Mouse (Mus musculus) forebrain, embryonic 14.5 days (tissue): Measurements from ENCODE around the gene Lmntd1. TPM values are rescaled to one million over a fixed set of nuclear protein-coding genes. Genes with fewer than 3 reads are reported as not detected.

Experiments
- ATAC-seq: fragments of 200-750 bp; cut with Nextera tagmentation; 2 replicates; pipeline ENCODE4 v1.8.0; 2017; ENCODE audit warnings: mild to moderate bottlenecking, moderate library complexity
- DNase-seq: peaks from one replicate; pipeline ENCODE4 v3.0.0-alpha.2; 2015; ENCODE audit warnings: low spot score
- H3K27ac ChIP-seq: fragments of 300-500 bp; sonication (generic); 2 replicates; pipeline ENCODE4 v1.5.1; 2014; ENCODE audit warnings: low read depth, mild to moderate bottlenecking, control low read depth, low read length, moderate library complexity
- H3K27me3 ChIP-seq: fragments of 300-500 bp; sonication (generic); replicated peaks from 2 replicates; pipeline ENCODE4 v1.6.1; 2014; ENCODE audit warnings: low read length, control low read depth, mixed read lengths; ENCODE audit not compliant: control insufficient read depth, insufficient read depth
- H3K36me3 ChIP-seq: fragments of 300-500 bp; sonication (generic); 2 replicates; pipeline ENCODE4 v1.6.1; 2014; ENCODE audit warnings: low read length, control low read depth; ENCODE audit not compliant: control insufficient read depth, insufficient read depth
- H3K4me1 ChIP-seq: fragments of 300-500 bp; sonication (generic); 2 replicates; pipeline ENCODE4 v1.6.1; 2014; ENCODE audit warnings: antibody characterized with exemption, low read length, control low read depth; ENCODE audit not compliant: control insufficient read depth, insufficient read depth
- H3K4me2 ChIP-seq: fragments of 300-500 bp; sonication (generic); 2 replicates; pipeline ENCODE4 v1.6.1; 2014; ENCODE audit warnings: mild to moderate bottlenecking, control low read depth, low read length
- H3K4me3 ChIP-seq: fragments of 300-500 bp; sonication (generic); 2 replicates; pipeline ENCODE4 v1.5.1; 2014; ENCODE audit warnings: low read depth, low read length, control low read depth
- H3K9ac ChIP-seq: fragments of 300-500 bp; sonication (generic); 2 replicates; pipeline ENCODE4 v1.6.1; 2014; ENCODE audit warnings: mild to moderate bottlenecking, low read length, control low read depth, moderate library complexity
- H3K9me3 ChIP-seq: fragments of 300-500 bp; sonication (generic); replicated peaks from 2 replicates; pipeline ENCODE4 v1.6.1; 2016; ENCODE audit warnings: low read length, control low read depth, mixed read lengths; ENCODE audit not compliant: control insufficient read depth
- WGBS: fragments of 180-500 bp; shearing (Covaris S2); extraction: QIAGEN DNeasy Blood & Tissue Kit; methylation state at CpG from one replicate; pipeline ENCODE4 v1.1.7; 2014; 5-methylcytosine and 5-hydroxymethylcytosine counted together
- polyA plus RNA-seq: library from polyadenylated mRNA; unstranded; fragments of >200 nt; fragmentation: Nextera tagmentation; extraction: Ambion mirVana; gene quantifications from 2 replicates; pipeline ENCODE4 v1.2.1, GENCODE M21; 2014

Lmntd1 gene
- polyA plus RNA-seq, 1 experiment from 2014 or later, result 0.93 TPM

- H3K36me3 ChIP-seq, result no peaks in the 10 kb centered on the region
- DNase-seq (no peak), ATAC-seq (no peak)
- H3K4me1 ChIP-seq, result no peaks in the 10 kb centered on the region
- WGBS, result 62% methylated on average over 7 of the region's 7 CpGs
- H3K9ac ChIP-seq, result no peak overlapping the region
- H3K9me3 ChIP-seq, result no peaks in the 10 kb centered on the region
- H3K27me3 ChIP-seq, result no peaks in the 10 kb centered on the region
- H3K4me2 ChIP-seq, result no peak overlapping the region
- no peak overlapping the region for H3K27ac ChIP-seq
- H3K4me3 ChIP-seq, result no peak overlapping the region
Measured at GRCm38 (mm10) chr6:145324470-145324869, 289.6 kb downstream of the Lmntd1 start.

- H3K4me3 ChIP-seq, result no peak overlapping the region
- H3K9me3 ChIP-seq, result no peaks in the 10 kb centered on the region
- H3K4me1 ChIP-seq, result no peaks in the 10 kb centered on the region
- WGBS, result 81% methylated on average over 7 of the region's 7 CpGs
- H3K4me2 ChIP-seq, result no peak overlapping the region
- ATAC-seq (no peak), DNase-seq (no peak)
- no peaks in the 10 kb centered on the region for H3K27me3 ChIP-seq
- no peak overlapping the region for H3K27ac ChIP-seq
- H3K9ac ChIP-seq, result no peak overlapping the region
- no peaks in the 10 kb centered on the region for H3K36me3 ChIP-seq
Measured at GRCm38 (mm10) chr6:145322246-145322645, 291.9 kb downstream of the Lmntd1 start.

GRCm38 (mm10) chr6:145320156-145320555 lies 294.0 kb downstream of the Lmntd1 start:
- H3K9me3 ChIP-seq, result no peaks in the 10 kb centered on the region
- H3K4me2 ChIP-seq, result no peak overlapping the region
- DNase-seq (no peak), ATAC-seq (no peak)
- WGBS, result 90% methylated on average over 10 of the region's 10 CpGs
- H3K9ac ChIP-seq, result no peak overlapping the region
- H3K27ac ChIP-seq, result no peak overlapping the region
- no peaks in the 10 kb centered on the region for H3K36me3 ChIP-seq
- H3K27me3 ChIP-seq, result no peaks in the 10 kb centered on the region
- H3K4me1 ChIP-seq, result no peaks in the 10 kb centered on the region
- no peak overlapping the region for H3K4me3 ChIP-seq

Other genes with a start within 250 kb of the Lmntd1 start
- gene Tuba3b, start 1.4 kb upstream of the Lmntd1 start, polyA plus RNA-seq, result not detected in 2 replicates
- gene Rassf8, start 132.4 kb upstream of the Lmntd1 start, polyA plus RNA-seq, result 2.4 and 2.5 TPM in 2 replicates